Mouse (Mus musculus) hindbrain, embryonic 14.5 days (tissue): ENCODE measurements around the gene Rhof. TPM values are rescaled to one million over a fixed set of nuclear protein-coding genes. Genes with fewer than 3 reads are reported as not detected.

Experiments used
- ATAC-seq: fragments of 200-750 bp; cut with Nextera tagmentation; 2 replicates; pipeline ENCODE4 v1.8.0; 2017; ENCODE audit warnings: moderate number of reproducible peaks, mild to moderate bottlenecking, moderate TSS enrichment, moderate library complexity; ENCODE audit not compliant: low FRiP score
- DNase-seq: peaks from one replicate; pipeline ENCODE4 v3.0.0-alpha.2; 2015; ENCODE audit warnings: low spot score
- H3K27ac ChIP-seq: fragments of 300-500 bp; sonication (generic); 2 replicates; pipeline ENCODE4 v1.5.1; 2014; ENCODE audit warnings: mild to moderate bottlenecking, moderate library complexity
- H3K27me3 ChIP-seq: fragments of 300-500 bp; sonication (generic); 2 replicates; pipeline ENCODE4 v1.6.1; 2014; ENCODE audit warnings: mild to moderate bottlenecking, low read length, mixed read lengths; ENCODE audit not compliant: control insufficient read depth, insufficient read depth
- H3K36me3 ChIP-seq: fragments of 300-500 bp; sonication (generic); replicated peaks from 2 replicates; pipeline ENCODE4 v1.6.1; 2014; ENCODE audit not compliant: control insufficient read depth, insufficient read depth
- H3K4me1 ChIP-seq: fragments of 300-500 bp; sonication (generic); replicated peaks from 2 replicates; pipeline ENCODE4 v1.6.1; 2014; ENCODE audit warnings: antibody characterized with exemption, low read length, mixed read lengths; ENCODE audit not compliant: control insufficient read depth, insufficient read depth
- H3K4me2 ChIP-seq: fragments of 300-500 bp; sonication (generic); replicated peaks from 2 replicates; pipeline ENCODE4 v1.6.1; 2014; ENCODE audit warnings: mild to moderate bottlenecking, moderate library complexity
- H3K4me3 ChIP-seq: fragments of 300-500 bp; sonication (generic); replicated peaks from 2 replicates; pipeline ENCODE4 v1.5.1; 2014; ENCODE audit warnings: mild to moderate bottlenecking, low read length
- H3K9ac ChIP-seq: fragments of 300-500 bp; sonication (generic); 2 replicates; pipeline ENCODE4 v1.6.1; 2014
- H3K9me3 ChIP-seq: fragments of 300-500 bp; sonication (generic); 2 replicates; pipeline ENCODE4 v1.6.1; 2016; ENCODE audit warnings: low read length; ENCODE audit not compliant: control insufficient read depth
- WGBS: fragments of 180-500 bp; shearing (Covaris S2); extraction: QIAGEN DNeasy Blood & Tissue Kit; methylation state at CpG from one replicate; pipeline ENCODE4 v1.1.7; 2014; 5-methylcytosine and 5-hydroxymethylcytosine counted together
- polyA plus RNA-seq: library from polyadenylated mRNA; unstranded; fragments of >200 nt; fragmentation: Nextera tagmentation; extraction: Ambion mirVana; gene quantifications from 2 replicates; pipeline ENCODE4 v1.2.1, GENCODE M21; 2014

Rhof gene
- polyA plus RNA-seq, 1 experiment from 2014 or later = 13.0 TPM

GRCm38 (mm10) chr5:123162942-123163341 lies 30.4 kb upstream of the Rhof start:
- Histone ChIP-seq H3K27ac (no peak overlapping the region), H3K27me3 (no peaks in the 10 kb centered on the region), H3K36me3 (peaks cover 85% of the 10 kb centered on the region), H3K9ac (no peak overlapping the region), H3K4me2 (no peak overlapping the region), H3K4me1 (no peaks in the 10 kb centered on the region), H3K9me3 (no peaks in the 10 kb centered on the region), H3K4me3 (no peak overlapping the region)
- WGBS = 87% methylated on average over 9 of the region's 9 CpGs
- no peak for ATAC-seq
- no peak for DNase-seq

DNA sequence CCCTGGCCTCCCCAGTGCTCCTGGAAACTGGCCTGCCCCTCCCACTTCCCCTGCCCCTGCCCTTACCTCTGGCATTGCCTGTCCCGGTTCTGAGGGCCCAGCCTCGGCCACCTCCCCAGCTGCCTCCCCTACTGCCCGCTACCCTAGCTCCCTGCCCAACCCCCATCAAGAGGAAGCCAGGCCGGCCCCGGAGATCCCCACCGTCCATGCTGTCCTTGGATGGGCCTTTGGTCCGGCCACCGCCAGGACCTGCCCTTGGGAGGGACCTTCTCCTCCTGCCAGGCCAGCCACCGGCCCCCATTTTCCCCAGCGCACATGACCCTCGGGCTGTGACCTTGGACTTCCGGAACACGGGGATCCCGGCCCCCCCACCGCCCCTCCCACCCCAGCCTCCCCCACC lies 27.8 kb upstream of the Rhof start:
- Histone ChIP-seq H3K4me1 (no peaks in the 10 kb centered on the region), H3K4me3 (no peak overlapping the region), H3K27me3 (no peaks in the 10 kb centered on the region), H3K27ac (no peak overlapping the region), H3K4me2 (no peak overlapping the region), H3K9me3 (no peaks in the 10 kb centered on the region), H3K36me3 (peaks cover 88% of the 10 kb centered on the region), H3K9ac (no peak overlapping the region)
- no peak for ATAC-seq
- 94% methylated on average over 13 of the region's 15 CpGs for WGBS
- DNase-seq = no peak

DNA sequence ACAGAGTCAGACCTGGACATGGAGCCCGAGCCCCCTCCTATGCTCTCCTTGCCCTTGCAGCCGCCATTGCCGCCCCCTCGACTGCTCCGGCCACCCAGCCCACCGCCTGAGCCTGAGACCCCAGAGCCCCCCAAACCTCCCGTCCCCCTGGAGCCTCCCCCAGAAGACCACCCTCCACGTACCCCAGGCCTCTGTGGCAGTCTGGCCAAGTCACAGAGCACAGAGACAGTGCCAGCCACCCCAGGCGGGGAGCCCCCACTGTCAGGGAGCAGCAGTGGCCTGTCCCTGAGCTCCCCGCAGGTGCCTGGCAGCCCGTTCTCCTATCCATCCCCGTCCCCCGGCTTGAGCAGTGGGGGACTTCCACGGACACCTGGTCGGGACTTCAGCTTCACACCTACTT lies 27.4 kb upstream of the Rhof start:
- ATAC-seq (no peak), DNase-seq (no peak)
- H3K9ac ChIP-seq = no peak overlapping the region
- no peaks in the 10 kb centered on the region for H3K9me3 ChIP-seq
- H3K27me3 ChIP-seq = no peaks in the 10 kb centered on the region
- no peak overlapping the region for H3K4me3 ChIP-seq
- no peak overlapping the region for H3K4me2 ChIP-seq
- no peaks in the 10 kb centered on the region for H3K4me1 ChIP-seq
- no peak overlapping the region for H3K27ac ChIP-seq
- WGBS = 96% methylated on average over 15 of the region's 15 CpGs
- peaks cover 91% of the 10 kb centered on the region for H3K36me3 ChIP-seq

GRCm38 (mm10) chr5:123159446-123159845 lies 27.0 kb upstream of the Rhof start:
- H3K27ac ChIP-seq = no peak overlapping the region
- H3K4me2 ChIP-seq = no peak overlapping the region
- ATAC-seq (no peak), DNase-seq (no peak)
- 94% methylated on average over 4 of the region's 4 CpGs for WGBS
- no peaks in the 10 kb centered on the region for H3K9me3 ChIP-seq
- no peaks in the 10 kb centered on the region for H3K4me1 ChIP-seq
- H3K27me3 ChIP-seq = no peaks in the 10 kb centered on the region
- no peak overlapping the region for H3K9ac ChIP-seq
- H3K36me3 ChIP-seq = peaks cover 92% of the 10 kb centered on the region
- H3K4me3 ChIP-seq = no peak overlapping the region

DNA sequence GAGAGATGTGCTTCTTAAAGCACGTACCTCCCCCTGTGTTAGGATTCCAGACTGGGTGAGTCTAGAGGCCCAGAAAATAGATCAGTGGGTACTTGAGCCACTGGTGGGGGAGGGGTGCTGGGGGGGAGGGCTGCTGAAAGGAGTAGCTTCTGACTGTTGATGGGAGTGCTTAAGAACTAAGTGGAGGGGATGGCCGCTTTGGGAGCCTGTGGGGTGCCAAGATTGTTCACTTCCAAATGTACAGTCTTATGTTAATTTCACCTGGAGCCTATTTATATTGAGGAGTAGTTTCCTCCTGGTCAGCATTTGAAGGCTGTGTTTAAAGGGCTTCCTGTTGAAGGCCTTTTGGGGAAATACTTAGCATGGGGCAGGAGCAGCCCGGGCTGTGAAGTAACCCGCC lies 25.5 kb upstream of the Rhof start:
- no peaks in the 10 kb centered on the region for H3K4me1 ChIP-seq
- no peak overlapping the region for H3K4me3 ChIP-seq
- WGBS = 87% methylated on average over 4 of the region's 4 CpGs
- no peak overlapping the region for H3K9ac ChIP-seq
- H3K27me3 ChIP-seq = no peaks in the 10 kb centered on the region
- no peaks in the 10 kb centered on the region for H3K9me3 ChIP-seq
- H3K4me2 ChIP-seq = no peak overlapping the region
- H3K27ac ChIP-seq = no peak overlapping the region
- H3K36me3 ChIP-seq = peaks cover 92% of the 10 kb centered on the region
- DNase-seq = no peak
- ATAC-seq = no peak

DNA sequence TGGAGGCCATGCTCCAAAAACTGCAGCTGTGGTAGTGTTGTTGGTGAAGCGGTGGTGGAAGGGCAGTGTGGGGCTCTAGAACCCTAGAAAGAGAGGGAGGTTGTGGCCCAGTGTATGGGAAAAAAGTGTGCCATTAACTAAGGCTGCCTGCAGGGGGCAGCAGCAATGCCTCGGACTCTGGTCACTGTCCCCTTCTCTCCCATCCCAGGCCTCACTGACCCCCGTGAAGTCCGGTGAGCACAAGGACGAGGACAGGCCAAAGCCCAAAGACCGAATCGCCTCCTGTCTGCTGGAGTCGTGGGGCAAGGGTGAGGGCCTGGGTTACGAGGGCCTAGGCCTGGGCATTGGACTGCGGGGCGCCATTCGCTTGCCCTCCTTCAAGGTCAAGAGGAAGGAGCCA lies 24.3 kb upstream of the Rhof start:
- 86% methylated on average over 12 of the region's 12 CpGs for WGBS

GRCm38 (mm10) chr5:123155425-123155824 lies 22.9 kb upstream of the Rhof start:
- ATAC-seq (no peak), DNase-seq (peak; percentile 64)
- H3K9me3 ChIP-seq = no peaks in the 10 kb centered on the region
- 64% methylated on average over 7 of the region's 7 CpGs for WGBS
- H3K27ac ChIP-seq = no peak overlapping the region
- H3K4me1 ChIP-seq = peaks cover 13% of the 10 kb centered on the region
- H3K36me3 ChIP-seq = peaks cover 89% of the 10 kb centered on the region
- H3K9ac ChIP-seq = no peak overlapping the region
- H3K4me2 ChIP-seq = no peak overlapping the region
- H3K4me3 ChIP-seq = no peak overlapping the region
- no peaks in the 10 kb centered on the region for H3K27me3 ChIP-seq

More for the DNA sequence above, 24.3 kb upstream of the Rhof start:
- ATAC-seq (no peak), DNase-seq (no peak)
- H3K9ac ChIP-seq = no peak overlapping the region
- H3K27me3 ChIP-seq = no peaks in the 10 kb centered on the region
- no peak overlapping the region for H3K4me3 ChIP-seq
- no peaks in the 10 kb centered on the region for H3K4me1 ChIP-seq
- H3K4me2 ChIP-seq = no peak overlapping the region
- H3K36me3 ChIP-seq = peaks cover 91% of the 10 kb centered on the region
- no peaks in the 10 kb centered on the region for H3K9me3 ChIP-seq
- H3K27ac ChIP-seq = no peak overlapping the region

DNA sequence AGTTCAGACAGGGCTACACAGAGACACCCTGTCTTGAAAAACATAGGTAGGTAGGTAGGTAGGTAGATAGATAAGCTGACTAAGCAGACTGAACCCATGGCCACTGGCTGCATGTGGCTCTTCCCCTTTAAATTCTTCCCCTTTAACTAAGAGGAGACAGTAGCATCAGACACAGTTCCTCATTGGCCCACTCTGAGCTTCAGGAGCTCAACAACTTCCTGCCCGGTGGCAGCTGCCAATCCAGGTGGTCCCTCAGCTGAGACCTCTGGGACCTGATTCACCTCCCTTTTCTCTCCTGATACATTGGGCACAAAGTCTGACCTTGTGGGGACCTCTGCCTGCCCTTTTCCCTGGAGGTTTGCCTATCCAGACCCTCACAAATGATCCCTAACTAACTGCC lies 20.4 kb upstream of the Rhof start:
- no peaks in the 10 kb centered on the region for H3K9me3 ChIP-seq
- H3K27ac ChIP-seq = no peak overlapping the region
- H3K9ac ChIP-seq = no peak overlapping the region
- H3K4me1 ChIP-seq = peaks cover 26% of the 10 kb centered on the region
- no peak overlapping the region for H3K4me3 ChIP-seq
- DNase-seq (no peak), ATAC-seq (no peak)
- H3K36me3 ChIP-seq = peaks cover 78% of the 10 kb centered on the region
- 95% methylated on average over 1 of the region's 1 CpGs for WGBS
- H3K27me3 ChIP-seq = no peaks in the 10 kb centered on the region
- no peak overlapping the region for H3K4me2 ChIP-seq

GRCm38 (mm10) chr5:123151707-123152362 lies 19.3 kb upstream of the Rhof start:
- H3K4me3 ChIP-seq = no peak overlapping the region
- no peaks in the 10 kb centered on the region for H3K9me3 ChIP-seq
- no peak overlapping the region for H3K27ac ChIP-seq
- WGBS = 96% methylated on average over 18 of the region's 19 CpGs
- H3K36me3 ChIP-seq = peaks cover 78% of the 10 kb centered on the region
- ATAC-seq = no peak
- no peaks in the 10 kb centered on the region for H3K27me3 ChIP-seq
- H3K9ac ChIP-seq = no peak overlapping the region
- peaks cover 26% of the 10 kb centered on the region for H3K4me1 ChIP-seq
- H3K4me2 ChIP-seq = no peak overlapping the region
- DNase-seq = no peak

GRCm38 (mm10) chr5:123151077-123151476 lies 18.6 kb upstream of the Rhof start:
- H3K9ac ChIP-seq = peak overlapping the region; percentile 5
- peaks cover 78% of the 10 kb centered on the region for H3K36me3 ChIP-seq
- no peaks in the 10 kb centered on the region for H3K9me3 ChIP-seq
- 43% methylated on average over 7 of the region's 7 CpGs for WGBS
- no peak for ATAC-seq
- no peaks in the 10 kb centered on the region for H3K27me3 ChIP-seq
- H3K4me2 ChIP-seq = peak overlapping the region; percentile 54
- no peak for DNase-seq
- no peak overlapping the region for H3K27ac ChIP-seq
- peaks cover 27% of the 10 kb centered on the region for H3K4me1 ChIP-seq
- peak overlapping the region; percentile 29 for H3K4me3 ChIP-seq
